Mouse (Mus musculus) embryonic facial prominence, embryonic 15.5 days (tissue): ENCODE measurements around the gene Il31. TPM values are rescaled to one million over a fixed set of nuclear protein-coding genes. Genes with fewer than 3 reads are reported as not detected.
A peak's percentile ranks its signal among the peaks of the same experiment; 100 is the strongest.
"Not testable (repeated sequence)": the region's sequence is repeated elsewhere in the genome, so short reads cannot be mapped to it uniquely, and the experiment has no call there.

Experiments
- ATAC-seq: fragments of 200-750 bp; cut with Nextera tagmentation; 2 replicates; pipeline ENCODE4 v1.8.0; 2017; ENCODE audit warnings: low read depth, moderate TSS enrichment; ENCODE audit not compliant: insufficient number of reproducible peaks, low FRiP score, low TSS enrichment
- H3K27ac ChIP-seq: fragments of 300-500 bp; sonication (generic); replicated peaks from 2 replicates; pipeline ENCODE4 v1.5.1; 2015; ENCODE audit warnings: mild to moderate bottlenecking, inconsistent platforms
- H3K27me3 ChIP-seq: fragments of 300-500 bp; sonication (generic); 2 replicates; pipeline ENCODE4 v1.6.1; 2015; ENCODE audit warnings: inconsistent platforms
- H3K36me3 ChIP-seq: fragments of 300-500 bp; sonication (generic); 2 replicates; pipeline ENCODE4 v1.6.1; 2015; ENCODE audit warnings: mild to moderate bottlenecking, inconsistent platforms
- H3K4me1 ChIP-seq: fragments of 300-500 bp; sonication (generic); 2 replicates; pipeline ENCODE4 v1.6.1; 2015; ENCODE audit warnings: inconsistent platforms
- H3K4me2 ChIP-seq: fragments of 300-500 bp; sonication (generic); replicated peaks from 2 replicates; pipeline ENCODE4 v1.6.1; 2015; ENCODE audit warnings: mild to moderate bottlenecking, inconsistent platforms
- H3K4me3 ChIP-seq: fragments of 300-500 bp; sonication (generic); replicated peaks from 2 replicates; pipeline ENCODE4 v1.5.1; 2015; ENCODE audit warnings: mild to moderate bottlenecking, inconsistent platforms
- H3K9ac ChIP-seq: fragments of 300-500 bp; sonication (generic); 2 replicates; pipeline ENCODE4 v1.6.1; 2015; ENCODE audit warnings: inconsistent platforms
- H3K9me3 ChIP-seq: fragments of 300-500 bp; sonication (generic); replicated peaks from 2 replicates; pipeline ENCODE4 v1.6.1; 2016; ENCODE audit warnings: inconsistent platforms
- WGBS: fragments of 180-500 bp; shearing (Covaris S2); methylation state at CpG from one replicate; pipeline ENCODE4 v1.1.7; 2015; 5-methylcytosine and 5-hydroxymethylcytosine counted together
- polyA plus RNA-seq: library from polyadenylated mRNA; unstranded; fragments of >200 nt; fragmentation: Nextera tagmentation; extraction: Ambion mirVana; gene quantifications from 2 replicates; pipeline ENCODE4 v1.2.1, GENCODE M21; 2015

Gene Il31
- polyA plus RNA-seq, 1 experiment from 2014 or later, result not detected

GRCm38 (mm10) chr5:123514871-123515270, 25.6 kb upstream of the Il31 start:
- H3K4me1 ChIP-seq, result no peaks in the 10 kb centered on the region
- no peaks in the 10 kb centered on the region for H3K27me3 ChIP-seq
- WGBS, result 84% methylated on average over 5 of the region's 5 CpGs
- no peak overlapping the region for H3K4me2 ChIP-seq
- H3K4me3 ChIP-seq, result no peak overlapping the region
- H3K27ac ChIP-seq, result no peak overlapping the region
- H3K9me3 ChIP-seq, result no peaks in the 10 kb centered on the region
- no peak overlapping the region for H3K9ac ChIP-seq
- no peak for ATAC-seq
- peaks cover 61% of the 10 kb centered on the region for H3K36me3 ChIP-seq

GRCm38 (mm10) chr5:123512102-123512501, 22.8 kb upstream of the Il31 start:
- no peak for ATAC-seq
- no peak overlapping the region for H3K4me2 ChIP-seq
- 66% methylated on average over 3 of the region's 3 CpGs for WGBS
- peaks cover 12% of the 10 kb centered on the region for H3K27me3 ChIP-seq
- H3K9me3 ChIP-seq, result no peaks in the 10 kb centered on the region
- H3K9ac ChIP-seq, result no peak overlapping the region
- H3K27ac ChIP-seq, result no peak overlapping the region
- H3K4me3 ChIP-seq, result no peak overlapping the region
- peaks cover 37% of the 10 kb centered on the region for H3K36me3 ChIP-seq
- H3K4me1 ChIP-seq, result peaks cover 13% of the 10 kb centered on the region

- not testable (repeated sequence) for H3K4me2 ChIP-seq, H3K9me3 ChIP-seq, H3K9ac ChIP-seq, ATAC-seq, H3K27ac ChIP-seq, H3K4me3 ChIP-seq
- WGBS, result 73% methylated on average over 3 of the region's 3 CpGs
- Histone ChIP-seq H3K36me3 (peaks cover 33% of the 10 kb centered on the region), H3K4me1 (peaks cover 13% of the 10 kb centered on the region), H3K27me3 (peaks cover 13% of the 10 kb centered on the region)
Observed at GRCm38 (mm10) chr5:123511426-123511825, 22.1 kb upstream of the Il31 start.

- Histone ChIP-seq H3K9ac (no peak within 1 kb of the TSS), H3K36me3 (peaks cover 24% of the 10 kb centered on the region; the same call in 1 of the 2 replicates), H3K4me1 (peaks cover 13% of the 10 kb centered on the region), H3K4me2 (no peak within 1 kb of the TSS), H3K9me3 (no peaks in the 10 kb centered on the region), H3K27ac (no peak within 1 kb of the TSS), H3K4me3 (no peak within 1 kb of the TSS), H3K27me3 (peaks cover 13% of the 10 kb centered on the region)
- ATAC-seq, result no peak
- 85% methylated on average over 5 of the region's 5 CpGs for WGBS
Observed at GRCm38 (mm10) chr5:123510160-123510559, 20.9 kb upstream of the Il31 start, which contains the start of gene B3gnt4. B3gnt4 (plus strand) TSS chr5:123510460.

- H3K36me3 ChIP-seq, result peaks cover 19% of the 10 kb centered on the region; the same call in 1 of the 2 replicates
- peak overlapping the region; percentile 90 for H3K4me2 ChIP-seq
- WGBS, result 2% methylated on average over 12 of the region's 12 CpGs
- H3K4me1 ChIP-seq, result peaks cover 13% of the 10 kb centered on the region
- H3K27ac ChIP-seq, result no peak overlapping the region
- H3K9ac ChIP-seq, result peak overlapping the region; percentile 31
- no peaks in the 10 kb centered on the region for H3K9me3 ChIP-seq
- peak overlapping the region; percentile 65 for H3K4me3 ChIP-seq
- no peak for ATAC-seq
- H3K27me3 ChIP-seq, result peaks cover 13% of the 10 kb centered on the region
Observed at GRCm38 (mm10) chr5:123508921-123509320, 19.6 kb upstream of the Il31 start.

- WGBS, result under 1% methylated on average over 58 of the region's 59 CpGs
- peak overlapping the region; percentile 65 for H3K4me3 ChIP-seq
- peak overlapping the region; percentile 90 for H3K4me2 ChIP-seq
- H3K27me3 ChIP-seq, result peaks cover 13% of the 10 kb centered on the region
- peaks cover 14% of the 10 kb centered on the region; the same call in 1 of the 2 replicates for H3K36me3 ChIP-seq
- ATAC-seq, result peak; percentile 86
- H3K27ac ChIP-seq, result no peak overlapping the region
- H3K9ac ChIP-seq, result peak overlapping the region; percentile 31
- peaks cover 13% of the 10 kb centered on the region for H3K4me1 ChIP-seq
- no peaks in the 10 kb centered on the region for H3K9me3 ChIP-seq
Observed at GRCm38 (mm10) chr5:123507936-123508723, 18.8 kb upstream of the Il31 start.

- Histone ChIP-seq H3K4me2 (no peak overlapping the region), H3K9ac (no peak overlapping the region), H3K4me3 (no peak overlapping the region), H3K9me3 (no peaks in the 10 kb centered on the region), H3K27ac (no peak overlapping the region), H3K27me3 (peaks cover 4% of the 10 kb centered on the region; the same call in 1 of the 2 replicates), H3K36me3 (no peaks in the 10 kb centered on the region), H3K4me1 (0 out of 2 replicates have a peak, but pooled peaks cover 10% of the 10 kb centered on the region)
- 78% methylated on average over 4 of the region's 4 CpGs for WGBS
- ATAC-seq, result no peak
Observed at GRCm38 (mm10) chr5:123501973-123502372, 12.7 kb upstream of the Il31 start.

GRCm38 (mm10) chr5:123499717-123500116, 10.4 kb upstream of the Il31 start:
- no peak overlapping the region for H3K4me2 ChIP-seq
- no peaks in the 10 kb centered on the region for H3K9me3 ChIP-seq
- no peak overlapping the region for H3K27ac ChIP-seq
- no peak for ATAC-seq
- no peak overlapping the region for H3K9ac ChIP-seq
- H3K36me3 ChIP-seq, result no peaks in the 10 kb centered on the region
- no peak overlapping the region for H3K4me3 ChIP-seq
- 0 out of 2 replicates have a peak, but pooled peaks cover 4% of the 10 kb centered on the region for H3K27me3 ChIP-seq
- WGBS, result 48% methylated on average over 4 of the region's 4 CpGs
- 0 out of 2 replicates have a peak, but pooled peaks cover 10% of the 10 kb centered on the region for H3K4me1 ChIP-seq

GRCm38 (mm10) chr5:123489935-123490334, 646 bp upstream of the Il31 start:
- Histone ChIP-seq H3K9me3 (no peaks in the 10 kb centered on the region), H3K9ac (no peak overlapping the region), H3K4me3 (no peak overlapping the region), H3K27me3 (no peaks in the 10 kb centered on the region), H3K4me1 (no peaks in the 10 kb centered on the region), H3K36me3 (no peaks in the 10 kb centered on the region), H3K27ac (no peak overlapping the region), H3K4me2 (no peak overlapping the region)
- 41% methylated on average over 9 of the region's 9 CpGs for WGBS
- ATAC-seq, result no peak

GRCm38 (mm10) chr5:123487659-123488395, 1.5 kb downstream of the Il31 start:
- WGBS, result 81% methylated on average over 11 of the region's 11 CpGs
- H3K4me2 ChIP-seq, result no peak overlapping the region
- H3K4me1 ChIP-seq, result no peaks in the 10 kb centered on the region
- no peak overlapping the region for H3K27ac ChIP-seq
- no peak overlapping the region for H3K4me3 ChIP-seq
- no peak for ATAC-seq
- no peaks in the 10 kb centered on the region for H3K9me3 ChIP-seq
- no peak overlapping the region for H3K9ac ChIP-seq
- H3K36me3 ChIP-seq, result no peaks in the 10 kb centered on the region
- H3K27me3 ChIP-seq, result no peaks in the 10 kb centered on the region

GRCm38 (mm10) chr5:123473817-123474216, 15.5 kb downstream of the Il31 start:
- Histone ChIP-seq H3K9me3 (no peaks in the 10 kb centered on the region), H3K9ac (no peak overlapping the region), H3K4me2 (no peak overlapping the region), H3K4me3 (no peak overlapping the region), H3K36me3 (no peaks in the 10 kb centered on the region), H3K27me3 (no peaks in the 10 kb centered on the region), H3K27ac (no peak overlapping the region), H3K4me1 (no peaks in the 10 kb centered on the region)
- ATAC-seq, result no peak
- WGBS, result 80% methylated on average over 5 of the region's 5 CpGs
